Mouse (Mus musculus) neural tube, postnatal 0 days (tissue): Measurements from ENCODE around the gene Gm10770. TPM values are rescaled to one million over a fixed set of nuclear protein-coding genes. Genes with fewer than 3 reads are reported as not detected.

Source experiments
- polyA plus RNA-seq: library from polyadenylated mRNA; unstranded; fragments of >200 nt; fragmentation: Nextera tagmentation; extraction: Ambion mirVana; gene quantifications from 2 replicates; pipeline ENCODE4 v1.2.1, GENCODE M21; 2015

Gm10770 gene
- polyA plus RNA-seq = not detected in 2 replicates

GRCm38 (mm10) chr2:150179579-150179978 is at the start of gene Gm10770:
Gm10770 (minus strand) TSS chr2:150179679.

DNA sequence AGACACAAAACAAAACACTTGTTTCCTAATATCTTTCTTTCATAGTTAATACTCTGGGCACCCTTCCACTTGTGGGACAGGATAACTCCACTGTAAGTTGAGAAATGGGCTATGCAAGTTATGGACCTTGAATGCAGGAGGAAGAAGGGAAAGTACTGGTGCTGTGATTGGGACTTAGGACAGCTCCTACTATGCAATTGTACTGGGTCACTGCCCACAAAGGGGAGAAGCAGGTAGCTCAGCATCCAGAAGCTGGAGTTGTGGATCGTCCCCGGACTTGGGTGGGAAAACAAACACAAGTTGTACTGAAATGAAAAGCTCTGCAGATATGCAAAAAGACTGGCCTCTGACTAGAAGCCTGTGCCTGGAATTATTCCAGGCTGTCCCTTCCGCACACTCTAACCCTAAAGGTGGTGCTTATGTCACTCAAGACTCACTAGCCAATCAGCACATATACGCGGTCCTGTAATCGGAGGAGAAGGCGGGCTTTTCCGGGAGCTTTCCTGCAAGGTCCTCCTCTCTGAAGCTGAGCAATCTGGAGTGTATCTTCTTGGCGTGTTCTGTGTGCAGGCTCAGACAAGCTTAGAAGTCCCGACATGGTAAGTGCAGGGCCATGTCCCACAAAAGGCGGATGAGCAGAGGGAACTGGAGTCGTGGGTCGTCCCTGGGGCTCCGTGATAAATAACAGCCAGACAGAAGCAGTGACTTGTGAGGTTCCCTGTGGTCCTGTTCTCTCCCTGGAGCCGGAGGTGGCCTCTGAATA is 38.3 kb upstream of the Gm10770 start, which contains the start of gene Zfp937:
Zfp937 (plus strand) TSS at position 474 of the 763 bp plus-strand sequence.

DNA sequence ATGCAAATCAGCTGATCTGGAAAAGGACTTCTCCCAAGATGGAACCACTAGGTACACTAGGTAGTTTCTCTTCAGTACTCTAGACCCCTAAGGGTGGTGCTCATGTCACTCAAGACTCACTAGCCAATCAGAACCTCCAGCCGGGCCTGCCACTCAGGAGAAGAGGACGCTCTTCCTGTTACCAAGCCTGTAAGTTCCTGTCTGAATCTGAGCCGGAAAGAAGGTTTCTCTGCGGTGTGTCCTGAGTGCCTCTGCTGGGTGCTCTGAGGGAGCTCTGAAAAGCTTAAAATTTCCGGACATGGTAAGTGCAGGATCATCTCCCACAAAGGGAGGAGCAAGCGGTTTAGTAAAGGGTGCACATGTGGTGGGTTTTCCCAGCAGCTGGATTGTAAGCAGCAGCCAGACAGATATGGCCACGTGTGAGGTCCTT is 2.1 kb upstream of the Gm10770 start, which contains the start of gene Gm14139:
Gm14139 (plus strand) TSS at position 186 of the 430 bp plus-strand sequence.

GRCm38 (mm10) chr2:150136435-150136897 is 43.0 kb downstream of the Gm10770 start, which contains the start of gene Zfp120:
Zfp120 (minus strand) TSS chr2:150136708.

Other genes starting within 250 kb of the Gm10770 start
- gene Zfp120, start 43.0 kb downstream of the Gm10770 start, polyA plus RNA-seq = 8.7 and 9.4 TPM in 2 replicates
- not detected in 2 replicates for gene Gm14139, start 2.1 kb upstream of the Gm10770 start, polyA plus RNA-seq
- gene Zfp937, start 38.4 kb upstream of the Gm10770 start, polyA plus RNA-seq = 7.4 and 8.6 TPM in 2 replicates
- gene Gm21994, start 75.9 kb upstream of the Gm10770 start, polyA plus RNA-seq = 3.1 and 4.0 TPM in 2 replicates
- 0.10 TPM in 1 of 2 replicates, not detected in the other for gene Gm14124, start 77.8 kb upstream of the Gm10770 start, polyA plus RNA-seq
- gene Gm10130, start 144.0 kb upstream of the Gm10770 start, polyA plus RNA-seq = 1.6 and 2.4 TPM in 2 replicates
- gene 3300002I08Rik, start 183.1 kb upstream of the Gm10770 start, polyA plus RNA-seq = 14.1 and 14.3 TPM in 2 replicates